Mouse (Mus musculus) kidney, embryonic 16.5 days (tissue): ENCODE measurements around the gene Ppp1r13l. TPM values are rescaled to one million over a fixed set of nuclear protein-coding genes. Genes with fewer than 3 reads are reported as not detected.

Experiments used
- ATAC-seq: fragments of 200-750 bp; cut with Nextera tagmentation; 2 replicates; pipeline ENCODE4 v1.8.0; 2017; ENCODE audit warnings: moderate TSS enrichment; ENCODE audit not compliant: low FRiP score, low TSS enrichment
- H3K27ac ChIP-seq: fragments of 300-500 bp; sonication (generic); 2 replicates; pipeline ENCODE4 v1.5.1; 2014; ENCODE audit warnings: low read length
- H3K27me3 ChIP-seq: fragments of 300-500 bp; sonication (generic); 2 replicates; pipeline ENCODE4 v1.6.1; 2014; ENCODE audit warnings: low read length, control low read depth, mixed read lengths; ENCODE audit not compliant: insufficient read depth
- H3K36me3 ChIP-seq: fragments of 300-500 bp; sonication (generic); 2 replicates; pipeline ENCODE4 v1.6.1; 2014; ENCODE audit warnings: low read length, control low read depth, mixed read lengths; ENCODE audit not compliant: insufficient read depth
- H3K4me1 ChIP-seq: fragments of 300-500 bp; sonication (generic); 2 replicates; pipeline ENCODE4 v1.6.1; 2014; ENCODE audit warnings: low read length, control low read depth, mixed read lengths; ENCODE audit not compliant: insufficient read depth
- H3K4me2 ChIP-seq: fragments of 300-500 bp; sonication (generic); replicated peaks from 2 replicates; pipeline ENCODE4 v1.6.1; 2014; ENCODE audit warnings: low read depth, low read length
- H3K4me3 ChIP-seq: fragments of 300-500 bp; sonication (generic); 2 replicates; pipeline ENCODE4 v1.5.1; 2014; ENCODE audit warnings: mild to moderate bottlenecking, low read length
- H3K9ac ChIP-seq: fragments of 300-500 bp; sonication (generic); replicated peaks from 2 replicates; pipeline ENCODE4 v1.6.1; 2014; ENCODE audit warnings: low read length
- H3K9me3 ChIP-seq: fragments of 300-500 bp; sonication (generic); 2 replicates; pipeline ENCODE4 v1.6.1; 2016; ENCODE audit warnings: low read length, control low read depth
- WGBS: fragments of 180-500 bp; shearing (Covaris S2); extraction: QIAGEN DNeasy Blood & Tissue Kit; methylation state at CpG from one replicate; pipeline ENCODE4 v1.1.7; 2014; 5-methylcytosine and 5-hydroxymethylcytosine counted together
- polyA plus RNA-seq: library from polyadenylated mRNA; unstranded; fragments of >200 nt; fragmentation: Nextera tagmentation; extraction: Ambion mirVana; gene quantifications from 2 replicates; pipeline ENCODE4 v1.2.1, GENCODE M21; 2015

Gene Ppp1r13l
- polyA plus RNA-seq, 1 experiment from 2014 or later, result 3.3 TPM

DNA sequence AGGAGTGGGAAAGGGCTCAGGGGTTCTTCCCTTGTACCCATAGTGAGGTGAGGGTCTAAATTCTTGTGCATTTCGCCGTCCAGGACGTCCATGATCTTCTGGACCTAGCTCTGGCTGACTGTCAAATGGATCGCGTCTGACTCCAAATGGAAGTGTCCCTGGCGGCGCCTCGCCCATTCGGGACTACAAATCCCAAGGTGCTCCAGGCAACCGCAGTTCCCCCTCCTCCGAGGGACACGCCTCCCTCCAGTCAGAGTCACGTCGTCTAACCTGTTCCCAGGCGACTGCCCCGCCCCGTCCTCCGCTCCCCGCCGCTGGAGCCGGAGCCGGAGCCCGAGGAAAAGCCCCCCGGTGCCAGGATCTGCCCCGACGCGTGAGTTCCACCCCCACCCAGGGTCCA lies 1.4 kb downstream of the Ppp1r13l start:
- Histone ChIP-seq H3K4me2 (peak overlapping the region; percentile 98), H3K9ac (peak overlapping the region; percentile 78), H3K4me1 (peaks cover 28% of the 10 kb centered on the region), H3K36me3 (peaks cover 20% of the 10 kb centered on the region), H3K27ac (peak overlapping the region; percentile 32; the same call in 1 of the 2 replicates), H3K4me3 (peak overlapping the region; percentile 75), H3K9me3 (no peaks in the 10 kb centered on the region), H3K27me3 (no peaks in the 10 kb centered on the region)
- ATAC-seq, result peak; percentile 75
- 1% methylated on average over 27 of the region's 27 CpGs for WGBS

- H3K9me3 ChIP-seq, result no peaks in the 10 kb centered on the region
- no peak for ATAC-seq
- WGBS, result 13% methylated on average over 16 of the region's 16 CpGs
- no peak overlapping the region for H3K27ac ChIP-seq
- peak overlapping the region; percentile 98 for H3K4me2 ChIP-seq
- peak overlapping the region; percentile 78; the same call in 1 of the 2 replicates for H3K9ac ChIP-seq
- peak overlapping the region; percentile 75 for H3K4me3 ChIP-seq
- H3K4me1 ChIP-seq, result peaks cover 28% of the 10 kb centered on the region
- peaks cover 14% of the 10 kb centered on the region for H3K36me3 ChIP-seq
- H3K27me3 ChIP-seq, result no peaks in the 10 kb centered on the region
Measured at GRCm38 (mm10) chr7:19361720-19362119, 2.2 kb downstream of the Ppp1r13l start.

DNA sequence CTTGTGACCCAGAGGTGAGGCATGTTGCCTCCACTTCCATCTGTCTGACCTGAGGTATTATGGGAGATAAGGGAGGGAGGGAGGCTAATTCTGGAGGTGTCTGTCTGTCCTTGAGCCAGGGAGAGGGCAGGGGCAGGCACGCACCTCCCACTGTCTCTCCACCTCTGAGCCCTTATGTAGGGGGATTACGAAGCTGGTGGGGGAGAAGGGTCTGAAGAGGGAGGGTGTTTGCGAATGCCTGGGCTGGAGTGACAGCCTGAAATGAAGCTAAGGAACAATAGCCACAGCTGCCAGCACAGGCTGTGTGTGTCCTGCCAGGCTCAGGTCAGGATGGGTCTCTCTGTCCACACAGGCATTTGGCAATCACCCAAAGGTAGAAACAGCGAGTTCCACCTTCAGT lies 2.7 kb downstream of the Ppp1r13l start:
- peaks cover 28% of the 10 kb centered on the region for H3K4me1 ChIP-seq
- H3K4me3 ChIP-seq, result no peak overlapping the region
- no peak for ATAC-seq
- H3K9me3 ChIP-seq, result no peaks in the 10 kb centered on the region
- WGBS, result 57% methylated on average over 4 of the region's 4 CpGs
- H3K36me3 ChIP-seq, result peaks cover 8% of the 10 kb centered on the region
- no peak overlapping the region for H3K9ac ChIP-seq
- peak overlapping the region; percentile 98; the same call in 1 of the 2 replicates for H3K4me2 ChIP-seq
- no peaks in the 10 kb centered on the region for H3K27me3 ChIP-seq
- no peak overlapping the region for H3K27ac ChIP-seq

DNA sequence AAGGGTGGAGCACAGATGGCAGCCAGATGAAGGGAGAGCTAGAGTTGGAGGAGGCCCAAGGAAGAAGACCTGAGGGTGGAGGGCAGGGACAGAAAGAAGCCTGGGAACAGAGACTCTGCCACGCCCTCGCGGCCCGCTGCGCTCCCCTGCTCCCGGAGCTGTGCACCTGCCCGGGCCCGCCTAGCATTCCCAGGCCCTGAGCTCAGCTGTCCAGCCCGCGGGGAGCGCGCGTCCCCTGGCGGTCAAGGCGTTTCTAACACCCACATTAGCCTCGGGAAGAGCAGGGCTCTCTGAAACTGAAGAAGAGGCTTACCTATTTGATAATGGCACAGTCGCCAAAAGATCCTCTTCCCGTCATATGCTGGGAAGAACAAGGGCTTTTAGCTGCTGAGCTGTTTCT lies 4.3 kb downstream of the Ppp1r13l start:
- no peak overlapping the region for H3K27ac ChIP-seq
- 4% methylated on average over 18 of the region's 18 CpGs for WGBS
- no peak for ATAC-seq

GRCm38 (mm10) chr7:19365376-19365775 lies 5.8 kb downstream of the Ppp1r13l start:
- H3K4me2 ChIP-seq, result no peak overlapping the region
- no peak overlapping the region for H3K4me3 ChIP-seq
- H3K27ac ChIP-seq, result no peak overlapping the region
- H3K9me3 ChIP-seq, result no peaks in the 10 kb centered on the region
- H3K36me3 ChIP-seq, result no peaks in the 10 kb centered on the region
- no peak overlapping the region for H3K9ac ChIP-seq
- H3K4me1 ChIP-seq, result peaks cover 20% of the 10 kb centered on the region
- 80% methylated on average over 4 of the region's 4 CpGs for WGBS
- no peak for ATAC-seq
- H3K27me3 ChIP-seq, result no peaks in the 10 kb centered on the region

More for the DNA sequence above, 4.3 kb downstream of the Ppp1r13l start:
- H3K4me3 ChIP-seq, result no peak overlapping the region
- no peak overlapping the region for H3K9ac ChIP-seq
- H3K36me3 ChIP-seq, result no peaks in the 10 kb centered on the region
- no peak overlapping the region for H3K4me2 ChIP-seq
- peaks cover 20% of the 10 kb centered on the region for H3K4me1 ChIP-seq
- no peaks in the 10 kb centered on the region for H3K9me3 ChIP-seq
- no peaks in the 10 kb centered on the region for H3K27me3 ChIP-seq

DNA sequence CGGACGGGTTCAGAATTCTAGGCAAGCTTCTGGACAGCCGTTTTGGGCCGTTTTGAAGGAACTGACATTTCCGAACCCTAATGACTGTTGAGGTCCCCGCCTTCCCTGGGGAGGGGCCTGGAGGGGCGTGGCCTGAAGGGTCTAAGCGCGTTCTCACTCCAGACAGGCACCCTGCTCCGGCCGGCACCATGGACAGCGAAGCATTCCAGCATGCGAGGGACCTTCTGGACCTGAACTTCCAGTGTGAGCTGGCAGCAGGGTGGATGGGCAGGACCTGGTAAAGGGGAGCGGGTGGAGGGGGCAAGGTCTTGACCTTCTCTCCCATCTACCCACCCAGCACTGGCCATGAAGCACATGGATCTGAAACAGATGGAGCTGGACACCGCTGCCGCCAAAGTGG lies 8.8 kb downstream of the Ppp1r13l start:
- peak; percentile 25; the same call in 1 of the 2 replicates for ATAC-seq
- Histone ChIP-seq H3K27me3 (no peaks in the 10 kb centered on the region), H3K4me1 (peaks cover 7% of the 10 kb centered on the region), H3K9me3 (no peaks in the 10 kb centered on the region), H3K36me3 (no peaks in the 10 kb centered on the region), H3K4me2 (no peak overlapping the region), H3K9ac (no peak overlapping the region), H3K27ac (no peak overlapping the region), H3K4me3 (no peak overlapping the region)
- 18% methylated on average over 16 of the region's 16 CpGs for WGBS

- H3K27ac ChIP-seq, result no peak overlapping the region
- peak overlapping the region; percentile 63 for H3K9ac ChIP-seq
- peaks cover 4% of the 10 kb centered on the region; the same call in 1 of the 2 replicates for H3K4me1 ChIP-seq
- no peaks in the 10 kb centered on the region for H3K36me3 ChIP-seq
- peak; percentile 64 for ATAC-seq
- 8% methylated on average over 42 of the region's 46 CpGs for WGBS
- no peaks in the 10 kb centered on the region for H3K9me3 ChIP-seq
- H3K27me3 ChIP-seq, result no peaks in the 10 kb centered on the region
- peak overlapping the region; percentile 77 for H3K4me2 ChIP-seq
- H3K4me3 ChIP-seq, result peak overlapping the region; percentile 47
Measured at GRCm38 (mm10) chr7:19369823-19370425, 10.4 kb downstream of the Ppp1r13l start.

GRCm38 (mm10) chr7:19373367-19373766 lies 13.8 kb downstream of the Ppp1r13l start:
- WGBS, result 96% methylated on average over 2 of the region's 2 CpGs

GRCm38 (mm10) chr7:19375368-19375767 lies 15.8 kb downstream of the Ppp1r13l start:
- Histone ChIP-seq H3K9me3 (no peaks in the 10 kb centered on the region), H3K27me3 (no peaks in the 10 kb centered on the region), H3K4me2 (no peak overlapping the region), H3K27ac (no peak overlapping the region), H3K36me3 (0 out of 2 replicates have a peak, but pooled peaks cover 2% of the 10 kb centered on the region), H3K9ac (no peak overlapping the region), H3K4me3 (no peak overlapping the region), H3K4me1 (no peaks in the 10 kb centered on the region)
- 77% methylated on average over 18 of the region's 18 CpGs for WGBS
- ATAC-seq, result no peak

More at GRCm38 (mm10) chr7:19373367-19373766, 13.8 kb downstream of the Ppp1r13l start:
- Histone ChIP-seq H3K36me3 (0 out of 2 replicates have a peak, but pooled peaks cover 2% of the 10 kb centered on the region), H3K27ac (no peak overlapping the region), H3K9ac (no peak overlapping the region), H3K4me1 (peaks cover 4% of the 10 kb centered on the region; the same call in 1 of the 2 replicates), H3K27me3 (no peaks in the 10 kb centered on the region), H3K4me2 (no peak overlapping the region), H3K9me3 (no peaks in the 10 kb centered on the region), H3K4me3 (no peak overlapping the region)
- no peak for ATAC-seq

DNA sequence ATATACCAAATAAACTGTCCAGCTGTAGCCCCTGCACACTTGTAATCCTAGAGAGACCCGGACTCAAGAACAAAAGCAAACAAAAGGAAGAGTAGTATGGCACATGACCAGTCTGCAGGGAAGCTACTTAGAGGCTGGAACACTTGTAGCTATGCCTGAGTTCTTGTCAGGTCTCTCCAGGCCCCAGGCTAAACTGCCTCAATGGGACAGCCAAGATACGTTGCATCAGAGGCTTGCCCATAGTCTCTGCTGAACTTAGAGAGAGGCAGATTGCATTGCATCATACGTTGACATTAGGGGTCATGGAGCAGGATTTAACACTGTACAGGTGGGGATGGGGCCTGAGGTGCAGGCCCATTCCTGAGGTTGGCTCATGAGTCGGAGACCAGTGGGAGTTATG lies 16.5 kb downstream of the Ppp1r13l start:
- Histone ChIP-seq H3K4me2 (no peak overlapping the region), H3K27me3 (no peaks in the 10 kb centered on the region), H3K27ac (no peak overlapping the region), H3K36me3 (0 out of 2 replicates have a peak, but pooled peaks cover 2% of the 10 kb centered on the region), H3K9ac (no peak overlapping the region), H3K4me1 (no peaks in the 10 kb centered on the region), H3K9me3 (no peaks in the 10 kb centered on the region), H3K4me3 (no peak overlapping the region)
- 91% methylated on average over 4 of the region's 4 CpGs for WGBS
- ATAC-seq, result no peak
